Mouse (Mus musculus) heart, adult 2 months (tissue): Measurements from ENCODE around the gene Otoa. TPM values are rescaled to one million over a fixed set of nuclear protein-coding genes. Genes with fewer than 3 reads are reported as not detected.

Experiments used
- DNase-seq, 2 experiments: peaks; one replicate each; pipeline ENCODE4 v3.0.0; 2021
- H3K27ac ChIP-seq: fragments of 200-600 bp; 2 replicates; pipeline ENCODE4 v1.8.1; 2022
- H3K27me3 ChIP-seq: fragments of 200-500 bp; 2 replicates; pipeline ENCODE4 v1.6.1; 2012; ENCODE audit warnings: mild to moderate bottlenecking, low read length, inconsistent platforms, mixed read lengths; ENCODE audit not compliant: control insufficient read depth, insufficient read depth
- H3K36me3 ChIP-seq: fragments of 200-500 bp; 2 replicates; pipeline ENCODE4 v1.6.1; 2012; ENCODE audit warnings: low read length, inconsistent platforms; ENCODE audit not compliant: control insufficient read depth, insufficient read depth
- H3K4me1 ChIP-seq: fragments of 200-500 bp; 2 replicates; pipeline ENCODE4 v1.6.1; 2011; ENCODE audit warnings: low read length; ENCODE audit not compliant: control insufficient read depth, insufficient read depth
- H3K4me3 ChIP-seq: fragments of 200-600 bp; 2 replicates; pipeline ENCODE4 v1.8.1; 2022
- H3K79me2 ChIP-seq: fragments of 200-500 bp; replicated peaks from 2 replicates; pipeline ENCODE4 v1.6.1; 2012; ENCODE audit warnings: mild to moderate bottlenecking, inconsistent platforms, low read length, moderate library complexity, mixed read lengths; ENCODE audit not compliant: control insufficient read depth, insufficient read depth
- H3K9ac ChIP-seq: fragments of 200-500 bp; 2 replicates; pipeline ENCODE4 v1.6.1; 2012; ENCODE audit warnings: low read depth, mild to moderate bottlenecking, control low read depth, inconsistent platforms, low read length, mixed read lengths
- CTCF ChIP-seq: fragments of 200-600 bp; IDR thresholded peaks from 2 replicates; pipeline ENCODE4 v1.8.1; 2022; ENCODE audit warnings: antibody characterized with exemption, mild to moderate bottlenecking, moderate library complexity
- EP300 ChIP-seq: fragments of 200-500 bp; IDR thresholded peaks from 2 replicates; pipeline ENCODE4 v1.6.1; 2011; ENCODE audit warnings: low read depth, low read length, control low read depth; ENCODE audit not compliant: insufficient read depth
- POLR2A ChIP-seq: fragments of 200-500 bp; IDR thresholded peaks from 2 replicates; pipeline ENCODE4 v1.6.1; 2011; ENCODE audit warnings: mild to moderate bottlenecking, low read depth, low read length, control low read depth; ENCODE audit not compliant: insufficient read depth
- WGBS: fragments of 180-500 bp; shearing (Covaris S2); methylation state at CpG from one replicate; pipeline ENCODE4 v1.1.7; 2018; 5-methylcytosine and 5-hydroxymethylcytosine counted together
- intact Hi-C: fragments of 180-260 bp; cut with DNase I; formaldehyde crosslinking; loops from one replicate; pipeline ENCODE4 v1.15.1; 2025
- polyA plus RNA-seq: library from polyadenylated mRNA; depleted of rRNA; stranded (reverse); fragments of >200 nt; gene quantifications from 2 replicates; pipeline ENCODE4 v1.2.3, GENCODE M21; 2012
- total RNA-seq, 2 experiments: library from RNA; stranded (reverse); gene quantifications; 2 replicates each; pipeline ENCODE4 v1.2.3; 2021

Gene Otoa
- total and polyA plus RNA-seq, 3 experiments = 0.10 to 0.30 TPM; not detected in 1

DNA sequence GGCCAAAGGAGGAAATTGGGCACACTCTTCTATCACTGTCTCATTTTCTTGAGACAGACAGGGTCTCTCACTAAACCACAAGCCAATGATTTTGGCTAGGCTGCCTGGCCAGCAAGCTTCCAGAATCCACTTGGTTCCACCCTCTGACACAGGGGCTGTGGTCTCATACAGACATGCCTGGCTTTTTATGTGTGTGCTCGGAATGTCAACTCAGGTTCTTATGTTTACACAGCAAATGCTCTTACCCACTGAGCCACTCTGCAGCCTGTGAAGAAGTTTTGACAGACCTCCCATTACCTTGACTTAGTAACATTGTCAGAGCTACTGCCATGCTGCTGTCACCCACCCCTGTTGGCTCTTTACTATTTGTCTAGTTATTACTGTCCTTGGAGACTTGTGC lies 39.5 kb upstream of the Otoa start:
- Histone ChIP-seq H3K4me1 (peaks cover 16% of the 10 kb centered on the region), H3K4me3 (no peak overlapping the region), H3K9ac (no peak overlapping the region), H3K36me3 (peaks cover 29% of the 10 kb centered on the region), H3K27ac (peak overlapping the region; percentile 2; the same call in 1 of the 2 replicates), H3K27me3 (no peaks in the 10 kb centered on the region), H3K79me2 (peaks cover 13% of the 10 kb centered on the region)
- intact Hi-C loops = no loop called here
- TF ChIP-seq POLR2A = no peak
- TF ChIP-seq CTCF = no peak
- TF ChIP-seq EP300 = no peak
- DNase-seq = no peak
- 67% methylated on average over 1 of the region's 1 CpGs for WGBS

DNA sequence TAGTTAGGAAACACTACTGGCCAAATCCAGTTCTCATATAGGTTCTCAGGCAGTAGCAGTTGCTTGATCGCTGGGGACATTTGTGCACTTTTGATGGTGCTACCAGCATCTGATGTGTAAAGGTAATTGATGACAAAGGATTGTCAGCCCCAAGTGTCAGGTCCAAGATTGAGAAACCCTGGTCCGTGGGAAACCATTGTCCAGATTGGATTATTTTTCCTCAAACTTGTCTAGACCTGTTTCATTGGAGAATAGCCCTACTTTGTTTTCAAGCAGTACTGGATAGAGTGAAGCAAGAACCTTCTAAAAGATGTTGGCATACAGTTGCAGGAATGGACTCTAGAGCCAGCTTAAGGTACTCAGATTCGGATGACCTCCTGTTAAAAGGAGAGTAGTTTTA lies 38.4 kb upstream of the Otoa start:
- Histone ChIP-seq H3K9ac (no peak overlapping the region), H3K4me1 (peaks cover 16% of the 10 kb centered on the region), H3K79me2 (peaks cover 12% of the 10 kb centered on the region), H3K27me3 (no peaks in the 10 kb centered on the region), H3K27ac (no peak overlapping the region; the same call in 1 of the 2 replicates), H3K4me3 (no peak overlapping the region), H3K36me3 (peaks cover 30% of the 10 kb centered on the region)
- intact Hi-C loops = no loop called here
- DNase-seq = no peak
- 87% methylated on average over 3 of the region's 3 CpGs for WGBS
- TF ChIP-seq CTCF (no peak), EP300 (no peak), POLR2A (no peak)

DNA sequence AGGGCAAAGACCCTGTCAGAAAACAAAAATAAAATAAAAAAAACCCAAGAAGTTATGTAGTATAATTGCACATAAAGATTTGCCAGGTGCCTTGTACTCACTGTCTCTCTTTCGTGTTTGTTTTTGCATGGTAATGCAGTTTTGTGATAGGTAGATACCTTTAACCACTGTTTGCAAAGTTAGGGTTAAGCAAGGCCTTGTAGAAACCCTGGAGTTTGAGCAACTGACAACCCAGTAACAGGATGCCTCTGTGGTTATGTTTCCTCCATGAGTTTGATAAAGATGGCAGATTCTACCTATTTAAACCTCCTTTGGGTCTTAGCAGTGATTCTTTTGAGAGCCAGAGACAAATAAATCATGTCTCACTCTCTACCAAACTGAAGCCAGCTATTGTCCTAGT lies 37.9 kb upstream of the Otoa start:
- no peaks in the 10 kb centered on the region for H3K27me3 ChIP-seq
- no peak for TF ChIP-seq POLR2A
- no peak for TF ChIP-seq EP300
- no peak for TF ChIP-seq CTCF
- no peak overlapping the region for H3K4me3 ChIP-seq
- WGBS = 88% methylated on average over 1 of the region's 1 CpGs
- no peak overlapping the region for H3K9ac ChIP-seq
- peak overlapping the region; percentile 77 for H3K27ac ChIP-seq
- H3K79me2 ChIP-seq = peaks cover 11% of the 10 kb centered on the region
- intact Hi-C loops = no loop called here
- no peak for DNase-seq
- H3K4me1 ChIP-seq = peaks cover 16% of the 10 kb centered on the region
- H3K36me3 ChIP-seq = peaks cover 32% of the 10 kb centered on the region

DNA sequence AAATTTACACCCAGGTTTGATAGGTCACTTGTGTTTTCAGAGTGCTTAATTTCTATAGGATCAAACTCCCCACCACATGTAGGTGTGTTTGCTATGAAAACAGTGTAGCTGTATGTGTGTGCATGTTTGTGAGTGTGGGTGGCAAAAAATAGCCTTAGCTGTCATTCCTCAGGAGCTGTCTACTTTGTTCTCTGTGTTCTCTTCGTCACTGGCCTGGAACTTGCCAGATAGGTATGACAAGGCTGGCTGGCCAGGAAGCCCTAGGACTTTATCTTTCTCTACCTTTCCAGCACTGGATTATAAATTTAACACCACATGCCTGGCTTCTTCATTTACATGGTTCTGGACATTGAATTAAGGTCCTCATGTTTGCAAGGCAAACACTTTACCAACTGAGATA lies 37.2 kb upstream of the Otoa start:
- TF ChIP-seq EP300 = no peak
- TF ChIP-seq POLR2A = no peak
- TF ChIP-seq CTCF = no peak
- 42% methylated on average over 1 of the region's 1 CpGs for WGBS
- DNase-seq = peak in 1 of 2 experiments; percentile 53
- Histone ChIP-seq H3K27me3 (no peaks in the 10 kb centered on the region), H3K36me3 (peaks cover 34% of the 10 kb centered on the region), H3K79me2 (peaks cover 11% of the 10 kb centered on the region), H3K9ac (no peak overlapping the region), H3K27ac (peak overlapping the region; percentile 77), H3K4me1 (peaks cover 16% of the 10 kb centered on the region), H3K4me3 (no peak overlapping the region)
- intact Hi-C loops = no loop called here

DNA sequence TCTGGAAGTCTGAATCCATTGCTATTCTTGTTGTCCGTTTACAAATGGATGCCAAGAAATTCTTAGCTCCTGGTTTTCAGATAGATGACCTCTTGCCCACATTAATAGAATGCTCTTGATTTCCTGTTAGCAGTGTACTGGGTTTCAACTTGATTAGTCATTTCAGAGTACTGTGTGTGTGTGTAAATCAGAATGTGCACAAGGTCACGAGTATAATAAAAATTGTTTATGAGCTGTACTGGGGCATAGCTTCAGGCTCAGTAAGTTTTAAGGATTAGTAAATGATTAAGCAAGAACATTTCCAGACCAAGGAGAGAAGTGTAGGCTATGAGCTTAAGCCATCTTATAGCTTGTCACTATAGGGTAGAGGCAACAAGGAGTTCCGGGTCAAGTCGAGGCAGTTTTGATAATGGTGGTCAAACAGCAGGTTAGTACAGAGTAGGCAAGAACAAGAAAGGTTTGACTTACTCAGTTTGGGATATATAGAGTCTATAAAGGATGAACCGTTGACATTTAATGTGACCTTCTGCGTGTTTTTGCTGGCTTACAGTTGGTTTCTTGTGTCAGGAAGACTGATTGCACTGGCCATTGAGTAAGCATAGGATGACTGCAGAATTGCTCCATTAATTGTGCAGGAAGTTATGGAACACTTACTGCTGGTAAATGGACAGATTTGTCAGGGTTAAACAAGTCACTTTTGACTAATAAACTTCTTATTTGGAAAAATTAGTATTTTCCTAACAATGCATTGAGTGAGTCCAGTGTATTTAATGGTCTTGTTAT lies 35.6 kb upstream of the Otoa start:
- Histone ChIP-seq H3K79me2 (peaks cover 8% of the 10 kb centered on the region), H3K27ac (peak overlapping the region; percentile 77), H3K27me3 (no peaks in the 10 kb centered on the region), H3K4me1 (peaks cover 13% of the 10 kb centered on the region), H3K4me3 (no peak overlapping the region), H3K9ac (no peak overlapping the region), H3K36me3 (peaks cover 31% of the 10 kb centered on the region)
- no peak for DNase-seq
- TF ChIP-seq CTCF (no peak), EP300 (no peak)
- 63% methylated on average over 6 of the region's 6 CpGs for WGBS
- intact Hi-C loops = no loop called here

DNA sequence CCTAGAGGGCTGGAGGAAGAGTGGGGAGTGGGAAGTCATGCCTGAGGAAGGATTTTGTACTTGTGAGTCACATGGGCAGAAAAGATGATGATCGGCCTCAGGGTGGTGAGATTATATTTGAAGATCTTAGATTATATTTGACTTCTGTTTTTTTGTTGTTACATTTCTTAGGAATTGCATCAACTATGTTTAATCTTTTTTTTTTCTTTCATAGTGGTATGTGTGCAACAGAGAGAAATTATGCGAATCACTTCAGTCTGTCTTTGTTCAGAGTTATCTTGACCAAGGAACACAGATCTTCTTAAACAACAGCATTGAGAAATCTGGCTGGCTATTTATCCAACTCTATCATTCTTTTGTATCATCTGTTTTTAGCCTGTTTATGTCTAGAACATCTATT lies 33.8 kb upstream of the Otoa start:
- intact Hi-C loops = no loop called here
- Histone ChIP-seq H3K4me1 (peaks cover 9% of the 10 kb centered on the region), H3K4me3 (no peak overlapping the region), H3K9ac (no peak overlapping the region), H3K36me3 (peaks cover 35% of the 10 kb centered on the region), H3K27ac (no peak overlapping the region), H3K27me3 (no peaks in the 10 kb centered on the region), H3K79me2 (peaks cover 4% of the 10 kb centered on the region)
- no peak for TF ChIP-seq POLR2A
- TF ChIP-seq EP300 = no peak
- TF ChIP-seq CTCF = no peak
- DNase-seq = no peak
- WGBS = 83% methylated on average over 2 of the region's 2 CpGs
